Mouse (Mus musculus) spleen, adult 2 months (tissue): ENCODE data around the gene Grid2. TPM values are rescaled to one million over a fixed set of nuclear protein-coding genes. Genes with fewer than 3 reads are reported as not detected.
"Not testable (repeated sequence)": the region's sequence is repeated elsewhere in the genome, so short reads cannot be mapped to it uniquely, and the experiment has no call there.

Experiments used
- DNase-seq, 2 experiments: peaks; one replicate each; pipeline versions ENCODE4 v3.0.0 to v3.0.0-alpha.2; 2012 to 2021; ENCODE audit warnings: low spot score in 2 of 2, low read depth in 1 of 2
- H3K27ac ChIP-seq: fragments of 200-500 bp; 2 replicates; pipeline ENCODE4 v1.5.1; 2012; ENCODE audit warnings: low read length, inconsistent platforms; ENCODE audit not compliant: insufficient read depth
- H3K27me3 ChIP-seq: fragments of 200-500 bp; 2 replicates; pipeline ENCODE4 v1.6.1; 2012; ENCODE audit warnings: mild to moderate bottlenecking, moderate library complexity, low read length, inconsistent platforms; ENCODE audit not compliant: control insufficient read depth, insufficient read depth
- H3K36me3 ChIP-seq: fragments of 200-500 bp; 2 replicates; pipeline ENCODE4 v1.6.1; 2012; ENCODE audit warnings: mild to moderate bottlenecking, low read length, inconsistent platforms; ENCODE audit not compliant: control insufficient read depth, insufficient read depth
- H3K4me1 ChIP-seq: fragments of 200-500 bp; 2 replicates; pipeline ENCODE4 v1.6.1; 2011; ENCODE audit warnings: inconsistent platforms; ENCODE audit not compliant: control insufficient read depth, insufficient read depth, insufficient read length
- H3K4me3 ChIP-seq: fragments of 200-500 bp; 2 replicates; pipeline ENCODE4 v1.5.1; 2011; ENCODE audit warnings: mild to moderate bottlenecking, inconsistent platforms; ENCODE audit not compliant: insufficient read depth, insufficient read length; ENCODE audit errors: extremely low read depth
- CTCF ChIP-seq: fragments of 200-500 bp; IDR thresholded peaks from 2 replicates; pipeline ENCODE4 v1.5.1; 2011; ENCODE audit warnings: mild to moderate bottlenecking, inconsistent platforms; ENCODE audit not compliant: insufficient read depth, insufficient read length, insufficient replicate concordance; ENCODE audit errors: extremely low read depth
- POLR2A ChIP-seq: fragments of 200-500 bp; IDR thresholded peaks from 2 replicates; pipeline ENCODE4 v1.6.1; 2011; ENCODE audit warnings: low read depth, low read length, inconsistent platforms
- WGBS: fragments of 180-500 bp; shearing (Covaris S2); methylation state at CpG from one replicate; pipeline ENCODE4 v1.1.7; 2018; 5-methylcytosine and 5-hydroxymethylcytosine counted together
- polyA plus RNA-seq: library from polyadenylated mRNA; depleted of rRNA; stranded (reverse); fragments of >200 nt; gene quantifications from 2 replicates; pipeline ENCODE4 v1.2.3, GENCODE M21; 2012

Gene Grid2
- polyA plus RNA-seq, 1 experiment = 0.07 TPM

DNA sequence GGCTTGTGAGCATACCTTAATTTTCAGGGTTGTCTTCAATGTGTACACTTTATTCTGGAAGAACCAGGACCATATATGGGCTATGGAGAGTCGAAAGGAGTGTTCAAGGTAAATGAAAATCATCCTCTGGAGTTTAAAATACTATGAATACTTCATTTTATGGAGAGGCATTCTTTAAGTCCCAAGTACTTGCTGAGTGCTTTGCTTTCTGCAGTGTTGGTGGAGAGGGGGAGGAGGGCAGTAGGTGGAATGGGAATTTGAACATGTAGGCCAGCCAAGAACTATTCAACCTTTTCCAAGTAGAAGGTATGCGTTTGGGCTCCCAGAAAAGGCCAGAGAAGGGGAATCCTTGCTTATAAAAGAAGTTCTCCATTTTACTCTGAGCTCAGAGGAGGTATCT, 192.5 kb downstream of the Grid2 start:
- no peaks in the 10 kb centered on the region for H3K27me3 ChIP-seq
- H3K27ac ChIP-seq = no peak overlapping the region
- no peak for DNase-seq
- TF ChIP-seq CTCF = no peak
- TF ChIP-seq POLR2A = no peak
- no peak overlapping the region for H3K4me3 ChIP-seq
- no peaks in the 10 kb centered on the region for H3K4me1 ChIP-seq
- no peaks in the 10 kb centered on the region for H3K36me3 ChIP-seq
- 65% methylated on average over 2 of the region's 2 CpGs for WGBS

DNA sequence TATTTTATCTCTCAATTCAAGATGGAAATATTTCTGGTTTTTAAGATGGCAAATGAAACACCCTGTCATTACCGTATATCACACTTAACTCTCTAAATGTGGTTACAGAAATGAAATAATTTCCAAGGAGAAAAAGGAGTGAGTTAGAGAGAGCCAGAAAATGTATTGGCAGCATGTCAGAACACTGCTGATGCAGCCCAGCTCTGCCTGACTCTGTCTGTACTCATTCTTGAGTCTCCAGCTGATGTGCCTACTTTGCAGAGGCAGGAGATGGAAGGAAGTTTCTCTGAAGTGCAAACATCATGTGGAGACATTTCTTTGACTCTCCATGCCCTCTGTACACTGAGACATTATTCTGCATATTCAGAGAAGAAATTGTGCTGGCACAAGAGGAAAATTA, 226.5 kb downstream of the Grid2 start:
- Histone ChIP-seq H3K4me3 (no peak overlapping the region), H3K4me1 (no peaks in the 10 kb centered on the region), H3K27ac (no peak overlapping the region), H3K27me3 (no peaks in the 10 kb centered on the region), H3K36me3 (no peaks in the 10 kb centered on the region)
- TF ChIP-seq CTCF (no peak), POLR2A (no peak)
- no peak for DNase-seq
- WGBS = 88% methylated on average over 1 of the region's 1 CpGs

DNA sequence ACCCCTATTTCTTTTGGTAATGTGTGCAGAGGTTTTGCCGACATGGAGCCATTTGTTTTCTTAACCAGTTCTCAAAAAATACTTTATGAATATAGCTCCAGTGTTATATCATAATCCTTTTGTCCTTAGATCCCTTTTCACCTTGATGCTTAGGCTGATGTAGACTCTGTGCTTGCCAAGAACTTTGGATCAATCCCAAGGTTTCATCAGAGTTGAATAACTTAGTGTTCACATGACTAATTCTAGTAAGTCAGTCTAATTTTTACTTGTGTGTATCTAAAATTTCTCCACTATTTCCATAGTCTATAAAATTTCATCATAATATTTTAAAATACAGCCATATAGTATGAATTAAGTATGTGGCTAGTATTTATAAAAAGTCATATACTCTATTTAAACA, 259.3 kb downstream of the Grid2 start:
- 94% methylated on average over 1 of the region's 1 CpGs for WGBS

DNA sequence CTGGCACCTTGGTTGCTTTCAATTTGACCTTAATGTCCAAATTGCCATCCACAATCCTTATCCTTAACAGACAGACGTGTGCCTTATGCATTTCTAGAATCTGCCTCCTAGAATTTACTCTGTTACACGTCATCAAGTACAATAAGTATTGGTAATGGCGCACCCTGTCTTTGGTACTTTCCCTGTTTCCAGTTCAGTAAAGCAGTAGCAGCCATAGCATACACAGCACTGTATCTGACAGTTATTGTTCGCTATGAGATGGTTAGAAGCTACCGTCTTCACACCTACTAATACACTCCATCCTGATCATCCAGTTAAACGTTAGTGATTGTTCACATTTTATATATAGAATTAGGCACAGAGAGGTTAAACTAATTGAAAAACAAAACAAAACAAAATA, 260.3 kb downstream of the Grid2 start:
- Histone ChIP-seq H3K4me3 (no peak overlapping the region), H3K4me1 (no peaks in the 10 kb centered on the region), H3K27ac (no peak overlapping the region), H3K27me3 (no peaks in the 10 kb centered on the region), H3K36me3 (no peaks in the 10 kb centered on the region)
- DNase-seq = no peak
- WGBS = 81% methylated on average over 6 of the region's 6 CpGs
- no peak for TF ChIP-seq POLR2A
- TF ChIP-seq CTCF = no peak

More for the DNA sequence above, 259.3 kb downstream of the Grid2 start:
- Histone ChIP-seq H3K36me3 (no peaks in the 10 kb centered on the region), H3K27me3 (no peaks in the 10 kb centered on the region), H3K4me3 (no peak overlapping the region), H3K4me1 (no peaks in the 10 kb centered on the region), H3K27ac (no peak overlapping the region)
- DNase-seq = no peak
- no peak for TF ChIP-seq POLR2A
- TF ChIP-seq CTCF = no peak

DNA sequence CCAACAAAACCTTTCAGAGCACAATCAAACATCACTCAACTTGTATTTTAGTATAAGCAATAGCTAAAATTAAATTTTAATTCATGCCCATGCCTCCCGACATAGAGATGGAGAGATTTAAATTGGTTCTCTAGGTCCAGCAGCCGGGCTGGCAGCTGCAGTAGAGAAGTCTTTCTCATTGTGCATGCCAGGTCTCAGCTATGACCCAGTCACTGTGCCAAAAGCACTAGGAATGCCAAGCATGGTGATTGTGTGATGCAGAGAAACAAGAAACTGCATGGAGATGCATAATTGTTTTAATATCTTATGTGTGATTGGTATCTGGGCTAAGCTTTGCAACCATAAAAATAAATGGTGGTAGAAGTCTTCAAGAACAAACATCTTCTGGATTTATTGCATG, 276.1 kb downstream of the Grid2 start:
- TF ChIP-seq POLR2A (no peak), CTCF (no peak)
- 76% methylated on average over 2 of the region's 2 CpGs for WGBS
- Histone ChIP-seq H3K4me3 (no peak overlapping the region), H3K27ac (no peak overlapping the region), H3K4me1 (no peaks in the 10 kb centered on the region), H3K27me3 (no peaks in the 10 kb centered on the region), H3K36me3 (no peaks in the 10 kb centered on the region)
- DNase-seq = no peak

DNA sequence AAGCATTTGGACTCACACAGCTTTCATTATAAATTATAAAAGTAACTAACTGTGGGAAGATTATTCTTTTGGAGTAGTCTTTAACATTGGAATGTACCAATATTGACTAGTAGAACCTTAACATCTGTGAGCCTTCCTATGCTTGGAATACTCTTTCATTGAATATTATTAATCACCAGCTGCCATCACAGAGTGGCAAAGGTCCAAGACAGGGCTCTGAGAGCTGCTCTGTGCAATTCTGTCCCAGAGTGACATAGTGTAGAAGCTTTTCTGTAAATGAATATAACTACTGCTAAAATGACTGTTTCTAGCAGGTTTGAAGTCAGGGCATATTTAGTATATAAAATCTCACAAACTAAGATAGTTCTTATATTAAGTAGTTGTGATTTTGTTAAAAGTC, 277.2 kb downstream of the Grid2 start:
- TF ChIP-seq CTCF = no peak
- no peak for TF ChIP-seq POLR2A
- no peaks in the 10 kb centered on the region for H3K4me1 ChIP-seq
- H3K36me3 ChIP-seq = no peaks in the 10 kb centered on the region
- DNase-seq = no peak
- no peaks in the 10 kb centered on the region for H3K27me3 ChIP-seq
- no peak overlapping the region for H3K4me3 ChIP-seq
- no peak overlapping the region for H3K27ac ChIP-seq

DNA sequence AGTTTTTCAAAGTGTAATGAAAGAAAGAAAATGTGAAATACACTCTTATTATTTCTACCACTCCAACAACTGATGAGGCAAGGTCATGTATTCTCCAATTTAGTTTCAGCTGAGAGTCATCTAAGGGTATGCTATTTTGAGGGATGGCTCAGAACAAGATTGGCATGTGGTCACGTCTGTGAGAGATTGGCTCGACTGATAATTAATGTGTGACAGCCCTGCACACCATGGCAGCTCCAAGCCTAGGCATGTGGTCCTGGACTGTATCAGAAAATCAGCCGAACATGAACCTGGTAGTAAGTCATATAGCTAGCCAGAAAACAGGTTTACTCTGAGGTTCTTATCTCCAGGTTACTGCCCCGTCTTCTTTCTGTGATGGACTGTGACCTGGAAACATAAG, 292.1 kb downstream of the Grid2 start:
- DNase-seq = no peak

DNA sequence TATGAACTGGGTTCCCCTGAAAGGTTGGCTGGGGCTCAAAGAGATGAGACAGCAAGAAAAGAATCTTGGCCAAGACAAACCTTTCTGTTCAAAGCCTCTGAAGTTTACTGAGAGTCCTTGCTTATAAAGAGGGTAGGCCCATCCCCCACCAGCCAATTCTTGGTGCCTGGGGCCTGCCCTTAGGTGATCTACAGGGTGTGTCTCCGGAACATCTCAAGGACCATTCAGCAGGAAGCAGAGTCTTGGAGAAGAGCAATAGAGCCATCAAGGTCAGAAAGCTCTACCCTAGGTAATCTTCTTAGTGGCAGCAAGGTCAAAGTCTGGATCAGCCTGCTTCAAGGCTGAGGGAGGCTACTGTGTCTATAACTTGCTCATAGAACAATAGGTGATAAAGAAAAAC, 313.1 kb downstream of the Grid2 start:
- H3K4me1 ChIP-seq, H3K36me3 ChIP-seq, DNase-seq, H3K27ac ChIP-seq, H3K4me3 ChIP-seq, H3K27me3 ChIP-seq: not testable (repeated sequence)
- WGBS = 76% methylated on average over 1 of the region's 1 CpGs

More for the DNA sequence above, 292.1 kb downstream of the Grid2 start:
- Histone ChIP-seq H3K36me3 (no peaks in the 10 kb centered on the region), H3K4me1 (no peaks in the 10 kb centered on the region), H3K27me3 (no peaks in the 10 kb centered on the region), H3K27ac (no peak overlapping the region), H3K4me3 (no peak overlapping the region)
- WGBS = 78% methylated on average over 4 of the region's 4 CpGs
- TF ChIP-seq POLR2A (no peak), CTCF (no peak)
